Comparison of ENCODE assay signal across 16 mouse cellular contexts in genomic region chr5:118375916-118376315, GRCm38 (mm10).
DNase-seq lines count a peak whose midpoint lies in the region; ATAC-seq and TF ChIP-seq lines count a peak whose summit lies in the region.
"Had no signal": no experiment of that assay in that cellular context is flagged by ENCODE, and none has a peak within 500 bp of the region (broad histone marks: within the 10 kb centered on the region; RNA-seq: fewer than 3 reads in every experiment).

No protein-coding gene starts in this region.

- peaks cover 85% of the 10 kb centered on the region for H3K27me3 ChIP-seq in hindbrain, embryonic 10.5 days (ENCODE audit: insufficient read depth, poor library complexity, severe bottlenecking)
- H3K27me3 ChIP-seq in hindbrain, postnatal 0 days (ENCODE audit: insufficient read depth, low read length): no peaks in the 10 kb centered on the region
- no peaks in the 10 kb centered on the region for H3K27me3 ChIP-seq in intestine, embryonic 16.5 days (replicated peaks; ENCODE audit: control insufficient read depth, insufficient read depth, low read length)
- H3K27me3 ChIP-seq: hindbrain, embryonic 15.5 days; Patski had no signal

- peaks cover 59% of the 10 kb centered on the region for H3K4me1 ChIP-seq in hindbrain, embryonic 10.5 days (replicated peaks)
- H3K4me1 ChIP-seq in hindbrain, postnatal 0 days (ENCODE audit: insufficient read depth, low read length): peaks cover 5% of the 10 kb centered on the region; the same call in 1 of the 2 replicates
- H3K4me1 ChIP-seq in intestine, embryonic 16.5 days (ENCODE audit: control insufficient read depth, insufficient read depth, low read length): peaks cover 26% of the 10 kb centered on the region

- TF ChIP-seq CTCF in hindbrain, postnatal 0 days (IDR thresholded peaks at IDR 0.05; ENCODE audit: low read depth): no peak

- H3K9me3 ChIP-seq in hindbrain, embryonic 10.5 days: no peaks in the 10 kb centered on the region
- H3K9me3 ChIP-seq in hindbrain, postnatal 0 days (ENCODE audit: low read length): no peaks in the 10 kb centered on the region
- no peaks in the 10 kb centered on the region for H3K9me3 ChIP-seq in intestine, embryonic 16.5 days (ENCODE audit: control insufficient read depth, low read length)
- H3K9me3 ChIP-seq: hindbrain, embryonic 15.5 days; megakaryocyte, embryonic 14.5 days had no signal

- no peak for ATAC-seq in hindbrain, postnatal 0 days
- ATAC-seq in CD4-positive, CD25-positive, alpha-beta regulatory T cell, adult 4 months: peak; percentile 60
- peak; percentile 15 to 43; a peak in 1 of 4 replicates for ATAC-seq in hematopoietic stem cell, adult 5-6 weeks (replicated peaks in 1 of 2; ENCODE audit: insufficient read depth in 1 of 2, low FRiP score in 2 of 2, low TSS enrichment in 1 of 2, low read depth in 1 of 2, poor library complexity in 2 of 2, severe bottlenecking in 2 of 2)
- no peak for ATAC-seq in intestine, embryonic 16.5 days
- ATAC-seq: Patski had no signal

- H3K36me3 ChIP-seq in hindbrain, embryonic 10.5 days: no peaks in the 10 kb centered on the region
- H3K36me3 ChIP-seq in hindbrain, postnatal 0 days (ENCODE audit: insufficient read depth, low read length): no peaks in the 10 kb centered on the region
- no peaks in the 10 kb centered on the region for H3K36me3 ChIP-seq in intestine, embryonic 16.5 days (ENCODE audit: control insufficient read depth, insufficient read depth, low read length)
- H3K36me3 ChIP-seq: hindbrain, embryonic 15.5 days had no signal

- H3K9ac ChIP-seq in hindbrain, postnatal 0 days (replicated peaks; ENCODE audit: low read length): no peak overlapping the region
- no peak overlapping the region for H3K9ac ChIP-seq in intestine, embryonic 16.5 days (ENCODE audit: low read depth, low read length)
- H3K9ac ChIP-seq: hindbrain, embryonic 15.5 days had no signal

- 73% methylated on average over 5 of the region's 5 CpGs for WGBS in hindbrain, embryonic 10.5 days
- WGBS in hindbrain, postnatal 0 days: 80% methylated on average over 5 of the region's 5 CpGs
- 62% methylated on average over 5 of the region's 5 CpGs for WGBS in intestine, embryonic 16.5 days

- H3K4me3 ChIP-seq in hindbrain, embryonic 10.5 days: no peak overlapping the region
- H3K4me3 ChIP-seq in hindbrain, postnatal 0 days (ENCODE audit: low read length): no peak overlapping the region
- H3K4me3 ChIP-seq in intestine, embryonic 16.5 days (ENCODE audit: low read length): no peak overlapping the region
- H3K4me3 ChIP-seq: hindbrain, embryonic 15.5 days; megakaryocyte, embryonic 14.5 days had no signal

- H3K4me2 ChIP-seq in hindbrain, postnatal 0 days (ENCODE audit: low read depth, low read length): no peak overlapping the region
- no peak overlapping the region for H3K4me2 ChIP-seq in intestine, embryonic 16.5 days (ENCODE audit: low read depth, low read length)
- H3K4me2 ChIP-seq: hindbrain, embryonic 15.5 days had no signal

- DNase-seq in hindbrain, embryonic 10.5 days (ENCODE audit: low spot score): no peak
- DNase-seq in hindbrain, postnatal 0 days (ENCODE audit: low spot score): no peak
- DNase-seq in naive thymus-derived CD4-positive, alpha-beta T cell, adult 2 months (ENCODE audit: low read depth): peak; percentile 30
- DNase-seq in MN1 (ENCODE audit: low spot score): no peak
- DNase-seq in frontal cortex, postnatal 36 days (ENCODE audit: low spot score in 2 of 2): no peak
- DNase-seq: adrenal gland, adult 2 months; cerebellum, adult 2 months; lung, adult 2 months; thymus, adult 2 months had no signal

- H3K27ac ChIP-seq in hindbrain, embryonic 10.5 days: peak overlapping the region; percentile 41; the same call in 1 of the 2 replicates
- H3K27ac ChIP-seq in hindbrain, postnatal 0 days: no peak overlapping the region
- no peak overlapping the region for H3K27ac ChIP-seq in intestine, embryonic 16.5 days (ENCODE audit: low read length)
- H3K27ac ChIP-seq: hindbrain, embryonic 15.5 days; kidney, postnatal 0 days had no signal

Comparison
In these comparisons a context has a peak if more than half of its experiments do, and no peak if none do; other contexts are left out.
1. ATAC-seq: peak in CD4-positive, CD25-positive, alpha-beta regulatory T cell, adult 4 months (single experiment) and hematopoietic stem cell, adult 5-6 weeks (2 of 2); none in hindbrain, postnatal 0 days (single experiment) and intestine, embryonic 16.5 days (single experiment).